Mouse (Mus musculus) liver, embryonic 12.5 days (tissue): ENCODE measurements at regions not wholly inside any gene's neighbourhood (a gene's known extent, or its start where the extent isn't known, plus 50 kb on each side); places are given as distances from the start of the nearest gene placed in this dataset.

ENCODE experiments used
- ATAC-seq: fragments of 200-750 bp; cut with Nextera tagmentation; 2 replicates; pipeline ENCODE4 v1.8.0; 2017; ENCODE audit warnings: moderate number of reproducible peaks, mild to moderate bottlenecking, moderate library complexity
- H3K27ac ChIP-seq: fragments of 300-500 bp; sonication (generic); 2 replicates; pipeline ENCODE4 v1.5.1; 2016; ENCODE audit warnings: mild to moderate bottlenecking
- H3K27me3 ChIP-seq: fragments of 300-500 bp; sonication (generic); replicated peaks from 2 replicates; pipeline ENCODE4 v1.6.1; 2016; ENCODE audit warnings: mild to moderate bottlenecking, moderate library complexity
- H3K36me3 ChIP-seq: fragments of 300-500 bp; sonication (generic); 2 replicates; pipeline ENCODE4 v1.6.1; 2016; ENCODE audit warnings: mild to moderate bottlenecking, moderate library complexity
- H3K4me1 ChIP-seq: fragments of 300-500 bp; sonication (generic); 2 replicates; pipeline ENCODE4 v1.6.1; 2016
- H3K4me2 ChIP-seq: fragments of 300-500 bp; sonication (generic); 2 replicates; pipeline ENCODE4 v1.6.1; 2016; ENCODE audit warnings: mild to moderate bottlenecking, moderate library complexity
- H3K4me3 ChIP-seq: fragments of 300-500 bp; sonication (generic); 2 replicates; pipeline ENCODE4 v1.5.1; 2016; ENCODE audit warnings: mild to moderate bottlenecking, moderate library complexity
- H3K9ac ChIP-seq: fragments of 300-500 bp; sonication (generic); 2 replicates; pipeline ENCODE4 v1.6.1; 2016; ENCODE audit warnings: mild to moderate bottlenecking, moderate library complexity
- H3K9me3 ChIP-seq: fragments of 300-500 bp; sonication (generic); replicated peaks from 2 replicates; pipeline ENCODE4 v1.6.1; 2016; ENCODE audit warnings: mild to moderate bottlenecking, moderate library complexity
- WGBS: fragments of 180-500 bp; shearing (Covaris S2); methylation state at CpG from one replicate; pipeline ENCODE4 v1.1.7; 2016; ENCODE audit not compliant: insufficient replicate concordance; 5-methylcytosine and 5-hydroxymethylcytosine counted together

DNA sequence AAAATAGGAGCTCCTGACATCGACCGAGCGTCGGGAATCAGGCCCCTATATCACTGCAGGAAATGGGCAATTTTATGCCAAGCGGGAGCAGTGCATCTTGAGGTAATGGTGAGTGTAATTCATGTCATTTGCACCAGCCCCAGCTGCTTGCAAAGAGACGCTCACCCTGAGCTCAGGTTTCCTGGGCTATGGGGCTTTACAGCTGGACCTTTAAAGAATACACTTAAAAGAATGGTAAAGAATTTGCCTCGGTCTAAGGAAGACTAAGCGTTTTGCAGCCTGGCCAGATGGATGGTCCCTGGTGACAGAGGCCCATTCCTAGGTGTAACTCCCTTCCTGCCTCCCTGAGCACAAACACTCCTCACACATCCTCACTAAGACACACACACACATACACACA lies 194.2 kb downstream of the Ajap1 start:
- no peak for ATAC-seq
- WGBS, result 74% methylated on average over 8 of the region's 8 CpGs

DNA sequence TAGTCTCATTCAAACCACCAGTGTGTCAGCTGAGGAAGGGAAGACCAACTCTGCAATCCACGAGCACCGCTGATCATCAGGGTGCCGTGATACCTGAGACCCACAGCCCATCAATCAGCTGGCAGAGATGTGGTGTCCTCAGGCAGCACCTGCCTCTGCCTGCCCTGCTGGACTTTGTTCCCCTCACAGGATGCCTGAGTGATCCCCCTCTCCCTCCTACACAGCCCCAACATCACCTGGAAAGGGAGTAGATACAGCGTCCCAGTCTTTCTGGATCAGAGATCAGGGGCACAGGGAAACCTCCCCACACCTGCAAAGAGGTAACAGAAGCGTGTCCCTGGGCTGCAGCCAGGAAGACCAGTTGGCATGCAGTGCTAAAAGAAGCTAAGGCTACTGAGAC lies 198.4 kb downstream of the Ajap1 start:
- no peak overlapping the region for H3K27ac ChIP-seq
- H3K9ac ChIP-seq, result no peak overlapping the region
- no peaks in the 10 kb centered on the region for H3K36me3 ChIP-seq
- no peak overlapping the region for H3K4me3 ChIP-seq
- no peak overlapping the region for H3K4me2 ChIP-seq
- H3K4me1 ChIP-seq, result no peaks in the 10 kb centered on the region
- no peaks in the 10 kb centered on the region for H3K27me3 ChIP-seq
- 63% methylated on average over 5 of the region's 5 CpGs for WGBS
- H3K9me3 ChIP-seq, result peaks cover 53% of the 10 kb centered on the region
- no peak for ATAC-seq

More for the DNA sequence above, 194.2 kb downstream of the Ajap1 start:
- no peaks in the 10 kb centered on the region for H3K36me3 ChIP-seq
- H3K9me3 ChIP-seq, result peaks cover 36% of the 10 kb centered on the region
- H3K9ac ChIP-seq, result no peak overlapping the region
- H3K27ac ChIP-seq, result no peak overlapping the region
- H3K4me2 ChIP-seq, result no peak overlapping the region
- no peaks in the 10 kb centered on the region for H3K27me3 ChIP-seq
- no peak overlapping the region for H3K4me3 ChIP-seq
- H3K4me1 ChIP-seq, result no peaks in the 10 kb centered on the region

- ATAC-seq, result no peak
- Histone ChIP-seq H3K9ac (no peak overlapping the region), H3K4me2 (no peak overlapping the region), H3K4me3 (no peak overlapping the region), H3K36me3 (no peaks in the 10 kb centered on the region), H3K9me3 (0 out of 2 replicates have a peak, but pooled peaks cover 11% of the 10 kb centered on the region), H3K27ac (no peak overlapping the region), H3K4me1 (no peaks in the 10 kb centered on the region), H3K27me3 (no peaks in the 10 kb centered on the region)
- WGBS, result 64% methylated on average over 5 of the region's 5 CpGs
Observed at GRCm38 (mm10) chr4:153276571-153276970, 206.0 kb downstream of the Ajap1 start.

DNA sequence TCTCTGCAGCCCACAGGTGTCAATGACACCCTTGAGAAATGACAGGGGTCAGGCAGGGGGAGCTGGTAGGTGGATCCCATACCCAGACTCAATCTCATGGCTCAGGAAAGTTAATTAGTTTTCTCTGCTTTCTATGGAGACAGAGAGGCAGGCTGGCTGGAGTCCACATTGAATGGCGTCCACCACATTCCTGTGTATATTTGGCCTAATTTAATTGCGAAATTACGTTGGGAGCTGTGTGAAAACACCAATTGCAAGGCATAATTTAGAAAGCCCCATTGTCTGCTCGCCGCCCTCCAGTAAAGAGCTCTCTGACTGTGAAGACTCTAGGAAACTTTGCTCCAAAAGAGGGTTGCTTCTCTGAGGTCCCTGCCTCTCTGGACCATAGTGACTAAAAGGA lies 211.2 kb downstream of the Ajap1 start:
- Histone ChIP-seq H3K36me3 (no peaks in the 10 kb centered on the region), H3K4me2 (no peak overlapping the region), H3K4me1 (no peaks in the 10 kb centered on the region), H3K27me3 (no peaks in the 10 kb centered on the region), H3K27ac (no peak overlapping the region), H3K9ac (no peak overlapping the region), H3K4me3 (no peak overlapping the region), H3K9me3 (no peaks in the 10 kb centered on the region)
- no peak for ATAC-seq
- 67% methylated on average over 5 of the region's 5 CpGs for WGBS

- WGBS, result 65% methylated on average over 15 of the region's 15 CpGs
- Histone ChIP-seq H3K36me3 (no peaks in the 10 kb centered on the region), H3K27ac (no peak overlapping the region), H3K4me2 (no peak overlapping the region), H3K27me3 (no peaks in the 10 kb centered on the region), H3K4me3 (no peak overlapping the region), H3K4me1 (no peaks in the 10 kb centered on the region), H3K9ac (no peak overlapping the region), H3K9me3 (peaks cover 26% of the 10 kb centered on the region)
- no peak for ATAC-seq
Observed at GRCm38 (mm10) chr4:153263216-153263805, 219.3 kb downstream of the Ajap1 start.

GRCm38 (mm10) chr4:153260941-153261557 lies 221.6 kb downstream of the Ajap1 start:
- H3K4me1 ChIP-seq, result no peaks in the 10 kb centered on the region
- no peaks in the 10 kb centered on the region for H3K36me3 ChIP-seq
- H3K4me3 ChIP-seq, result no peak overlapping the region
- no peak overlapping the region for H3K27ac ChIP-seq
- no peak overlapping the region for H3K9ac ChIP-seq
- 58% methylated on average over 14 of the region's 14 CpGs for WGBS
- ATAC-seq, result no peak
- no peaks in the 10 kb centered on the region for H3K27me3 ChIP-seq
- no peak overlapping the region for H3K4me2 ChIP-seq
- peaks cover 26% of the 10 kb centered on the region for H3K9me3 ChIP-seq

DNA sequence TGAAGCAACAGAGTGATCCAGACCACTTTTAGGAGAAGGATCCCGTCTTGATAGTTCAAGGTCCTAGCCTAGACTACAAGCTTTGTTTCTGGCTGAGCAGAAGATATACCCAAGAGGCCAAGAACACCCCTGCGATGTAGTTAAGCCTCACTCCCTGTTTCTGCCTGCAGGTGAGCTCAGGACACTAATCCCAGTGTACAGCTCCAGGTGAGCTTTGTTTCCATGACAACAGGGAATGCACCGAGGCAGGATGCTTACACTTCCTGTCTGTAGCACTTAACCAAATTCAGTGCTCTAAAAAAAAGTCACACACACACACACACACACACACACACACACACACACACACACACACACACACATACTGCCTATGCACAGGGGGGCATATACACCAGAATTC lies 230.7 kb downstream of the Ajap1 start:
- WGBS, result 57% methylated on average over 3 of the region's 3 CpGs
- H3K4me2 ChIP-seq, result no peak overlapping the region
- no peaks in the 10 kb centered on the region for H3K36me3 ChIP-seq
- H3K9ac ChIP-seq, result no peak overlapping the region
- H3K27me3 ChIP-seq, result no peaks in the 10 kb centered on the region
- H3K4me3 ChIP-seq, result no peak overlapping the region
- H3K9me3 ChIP-seq, result 0 out of 2 replicates have a peak, but pooled peaks cover 15% of the 10 kb centered on the region
- H3K4me1 ChIP-seq, result no peaks in the 10 kb centered on the region
- ATAC-seq, result no peak
- H3K27ac ChIP-seq, result no peak overlapping the region

DNA sequence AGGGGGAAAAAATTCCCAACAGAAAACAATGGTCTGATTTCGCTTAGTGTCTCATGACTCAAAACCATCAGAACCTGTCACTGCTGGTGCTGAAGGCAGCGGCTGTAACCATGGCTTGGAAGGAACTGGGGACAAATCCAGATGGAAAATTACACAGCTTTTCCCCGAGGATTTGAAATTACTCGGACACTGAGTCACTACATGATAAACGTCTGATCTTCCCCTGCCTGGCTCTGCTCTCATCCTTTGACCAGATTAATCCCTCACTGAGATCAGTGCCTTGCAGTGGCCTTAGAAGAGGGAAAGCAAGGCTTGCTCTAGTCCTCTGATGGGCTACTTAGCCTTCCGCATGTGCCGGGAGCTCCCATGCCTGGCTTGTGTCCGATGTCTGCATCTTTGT lies 231.3 kb downstream of the Ajap1 start:
- no peak overlapping the region for H3K9ac ChIP-seq
- WGBS, result 68% methylated on average over 8 of the region's 8 CpGs

DNA sequence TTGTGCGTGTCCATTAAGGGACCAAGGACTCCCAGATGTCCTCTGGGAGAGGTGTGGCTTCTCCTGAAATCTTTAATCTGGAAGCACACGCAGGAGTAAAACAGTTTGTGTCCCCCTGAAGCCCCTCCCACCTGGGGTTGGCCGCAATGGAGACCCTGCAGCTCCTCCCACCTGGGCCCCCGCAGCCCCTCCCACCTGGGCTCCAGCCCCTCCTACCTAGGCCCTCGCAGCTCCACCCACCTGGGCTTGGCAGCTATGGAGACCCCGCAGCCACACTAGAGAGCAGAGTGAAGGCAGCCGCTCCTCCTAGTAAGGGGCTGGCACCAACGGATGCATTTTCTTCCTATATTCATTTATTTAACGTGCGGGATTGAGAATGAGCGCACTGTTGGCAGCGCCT lies 245.9 kb downstream of the Ajap1 start:
- ATAC-seq, result no peak
- Histone ChIP-seq H3K27me3 (no peaks in the 10 kb centered on the region), H3K9ac (no peak overlapping the region), H3K4me1 (no peaks in the 10 kb centered on the region), H3K27ac (no peak overlapping the region), H3K4me2 (no peak overlapping the region), H3K4me3 (no peak overlapping the region), H3K9me3 (0 out of 2 replicates have a peak, but pooled peaks cover 5% of the 10 kb centered on the region), H3K36me3 (no peaks in the 10 kb centered on the region)
- 16% methylated on average over 12 of the region's 12 CpGs for WGBS

More for the DNA sequence above, 231.3 kb downstream of the Ajap1 start:
- no peak for ATAC-seq
- no peaks in the 10 kb centered on the region for H3K27me3 ChIP-seq
- H3K4me2 ChIP-seq, result no peak overlapping the region
- 0 out of 2 replicates have a peak, but pooled peaks cover 18% of the 10 kb centered on the region for H3K9me3 ChIP-seq
- no peaks in the 10 kb centered on the region for H3K36me3 ChIP-seq
- H3K4me1 ChIP-seq, result no peaks in the 10 kb centered on the region
- H3K27ac ChIP-seq, result no peak overlapping the region
- no peak overlapping the region for H3K4me3 ChIP-seq

- Histone ChIP-seq H3K27ac (no peak overlapping the region), H3K4me3 (no peak overlapping the region), H3K4me2 (no peak overlapping the region), H3K4me1 (no peaks in the 10 kb centered on the region), H3K27me3 (no peaks in the 10 kb centered on the region), H3K36me3 (no peaks in the 10 kb centered on the region), H3K9ac (no peak overlapping the region), H3K9me3 (0 out of 2 replicates have a peak, but pooled peaks cover 5% of the 10 kb centered on the region)
- WGBS, result 57% methylated on average over 5 of the region's 5 CpGs
- ATAC-seq, result no peak
Observed at GRCm38 (mm10) chr4:153233762-153234161, 248.8 kb downstream of the Ajap1 start.

DNA sequence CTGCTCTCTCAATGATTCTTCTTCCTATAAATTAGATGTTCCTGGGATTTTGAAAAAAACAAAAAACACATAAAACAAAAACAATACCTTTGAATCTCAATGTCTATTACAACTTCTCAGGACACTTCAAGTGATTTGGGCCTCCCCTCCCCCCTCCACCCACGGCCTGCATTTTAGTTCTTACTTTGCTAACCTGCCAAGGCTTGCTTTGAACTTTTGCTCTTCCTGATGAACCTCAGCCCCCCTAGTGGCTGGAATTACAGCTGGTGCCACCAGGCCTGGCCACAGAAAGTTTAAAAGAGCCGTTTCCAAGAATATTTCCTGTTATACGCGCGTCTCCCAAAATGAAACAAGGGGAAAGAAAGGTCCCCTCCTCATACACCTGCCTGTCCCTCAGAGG lies 253.4 kb downstream of the Ajap1 start:
- Histone ChIP-seq H3K9me3 (0 out of 2 replicates have a peak, but pooled peaks cover 5% of the 10 kb centered on the region), H3K4me2 (no peak overlapping the region), H3K27me3 (no peaks in the 10 kb centered on the region), H3K9ac (no peak overlapping the region), H3K36me3 (no peaks in the 10 kb centered on the region), H3K27ac (no peak overlapping the region), H3K4me3 (no peak overlapping the region), H3K4me1 (0 out of 2 replicates have a peak, but pooled peaks cover 6% of the 10 kb centered on the region)
- no peak for ATAC-seq
- WGBS, result 42% methylated on average over 5 of the region's 5 CpGs

GRCm38 (mm10) chr4:153227680-153228420 lies 254.8 kb downstream of the Ajap1 start:
- Histone ChIP-seq H3K9ac (no peak overlapping the region), H3K36me3 (no peaks in the 10 kb centered on the region), H3K27me3 (no peaks in the 10 kb centered on the region), H3K27ac (no peak overlapping the region), H3K4me1 (0 out of 2 replicates have a peak, but pooled peaks cover 6% of the 10 kb centered on the region), H3K4me2 (no peak overlapping the region), H3K4me3 (no peak overlapping the region), H3K9me3 (0 out of 2 replicates have a peak, but pooled peaks cover 1% of the 10 kb centered on the region)
- no peak for ATAC-seq
- WGBS, result 18% methylated on average over 13 of the region's 13 CpGs
